Mouse (Mus musculus): ENCODE measurements around the gene Ostf1. TPM values are rescaled to one million over a fixed set of nuclear protein-coding genes. Genes with fewer than 3 reads are reported as not detected.
A peak's percentile ranks its signal among the peaks of the same experiment; 100 is the strongest.

Ostf1 gene
- polyA plus RNA-seq, 1 experiment from 2014 or later = 94.1 TPM

GRCm38 (mm10) chr19:18648558-18648945 lies 16.9 kb upstream of the Ostf1 start:
- WGBS = 66% methylated on average over 6 of the region's 6 CpGs
- no peak overlapping the region for H3K4me3 ChIP-seq (ENCODE audit: low read length)
- ATAC-seq (replicated peaks; ENCODE audit: extremely low read depth, insufficient read depth, low FRiP score) = no peak
- H3K36me3 ChIP-seq (ENCODE audit: control insufficient read depth, insufficient read depth) = no peaks in the 10 kb centered on the region
- H3K27ac ChIP-seq (ENCODE audit: low read length) = no peak overlapping the region; the same call in 1 of the 2 replicates
- no peaks in the 10 kb centered on the region for H3K27me3 ChIP-seq (ENCODE audit: control insufficient read depth, insufficient read depth, low read length)
- H3K9ac ChIP-seq (ENCODE audit: low read length) = no peak overlapping the region
- H3K9me3 ChIP-seq (replicated peaks; ENCODE audit: control insufficient read depth, low read length) = no peaks in the 10 kb centered on the region
- peak overlapping the region; percentile 37 for H3K4me2 ChIP-seq (ENCODE audit: low read depth, low read length)
- H3K4me1 ChIP-seq (ENCODE audit: control insufficient read depth, insufficient read depth, low read length) = peaks cover 9% of the 10 kb centered on the region

GRCm38 (mm10) chr19:18647775-18648557 lies 16.3 kb upstream of the Ostf1 start:
- H3K27ac ChIP-seq (ENCODE audit: low read length) = peak overlapping the region; percentile 12; the same call in 1 of the 2 replicates
- H3K27me3 ChIP-seq (ENCODE audit: control insufficient read depth, insufficient read depth, low read length) = no peaks in the 10 kb centered on the region
- H3K4me3 ChIP-seq (ENCODE audit: low read length) = no peak overlapping the region
- H3K9me3 ChIP-seq (replicated peaks; ENCODE audit: control insufficient read depth, low read length) = no peaks in the 10 kb centered on the region
- no peak overlapping the region for H3K9ac ChIP-seq (ENCODE audit: low read length)
- peak; percentile 65; the same call in 1 of the 2 replicates for ATAC-seq (replicated peaks; ENCODE audit: extremely low read depth, insufficient read depth, low FRiP score)
- H3K4me2 ChIP-seq (ENCODE audit: low read depth, low read length) = peak overlapping the region; percentile 37
- H3K4me1 ChIP-seq (ENCODE audit: control insufficient read depth, insufficient read depth, low read length) = peaks cover 3% of the 10 kb centered on the region
- H3K36me3 ChIP-seq (ENCODE audit: control insufficient read depth, insufficient read depth) = no peaks in the 10 kb centered on the region
- WGBS = 42% methylated on average over 9 of the region's 9 CpGs

GRCm38 (mm10) chr19:18646853-18647420 lies 15.3 kb upstream of the Ostf1 start:
- Histone ChIP-seq H3K4me2 (ENCODE audit: low read depth, low read length) (no peak overlapping the region), H3K27ac (ENCODE audit: low read length) (0 out of 2 replicates have a peak overlapping the region, but pooled peaks have one; percentile 16), H3K9ac (ENCODE audit: low read length) (no peak overlapping the region), H3K4me3 (ENCODE audit: low read length) (no peak overlapping the region), H3K36me3 (ENCODE audit: control insufficient read depth, insufficient read depth) (no peaks in the 10 kb centered on the region; the same call in 1 of the 2 replicates), H3K27me3 (ENCODE audit: control insufficient read depth, insufficient read depth, low read length) (no peaks in the 10 kb centered on the region), H3K9me3 (replicated peaks; ENCODE audit: control insufficient read depth, low read length) (no peaks in the 10 kb centered on the region), H3K4me1 (ENCODE audit: control insufficient read depth, insufficient read depth, low read length) (no peaks in the 10 kb centered on the region)
- ATAC-seq (replicated peaks; ENCODE audit: extremely low read depth, insufficient read depth, low FRiP score) = no peak
- WGBS = 53% methylated on average over 5 of the region's 5 CpGs

GRCm38 (mm10) chr19:18646397-18646796 lies 14.8 kb upstream of the Ostf1 start:
- Histone ChIP-seq H3K4me1 (ENCODE audit: control insufficient read depth, insufficient read depth, low read length) (no peaks in the 10 kb centered on the region), H3K9ac (ENCODE audit: low read length) (no peak overlapping the region), H3K27me3 (ENCODE audit: control insufficient read depth, insufficient read depth, low read length) (no peaks in the 10 kb centered on the region), H3K4me2 (ENCODE audit: low read depth, low read length) (no peak overlapping the region), H3K27ac (ENCODE audit: low read length) (0 out of 2 replicates have a peak overlapping the region, but pooled peaks have one; percentile 16), H3K4me3 (ENCODE audit: low read length) (no peak overlapping the region), H3K36me3 (ENCODE audit: control insufficient read depth, insufficient read depth) (no peaks in the 10 kb centered on the region; the same call in 1 of the 2 replicates), H3K9me3 (replicated peaks; ENCODE audit: control insufficient read depth, low read length) (no peaks in the 10 kb centered on the region)
- 57% methylated on average over 3 of the region's 3 CpGs for WGBS
- no peak for ATAC-seq (replicated peaks; ENCODE audit: extremely low read depth, insufficient read depth, low FRiP score)

GRCm38 (mm10) chr19:18644084-18644483 lies 12.5 kb upstream of the Ostf1 start:
- no peak for ATAC-seq (replicated peaks; ENCODE audit: extremely low read depth, insufficient read depth, low FRiP score)
- 65% methylated on average over 6 of the region's 6 CpGs for WGBS
- no peaks in the 10 kb centered on the region; the same call in 1 of the 2 replicates for H3K36me3 ChIP-seq (ENCODE audit: control insufficient read depth, insufficient read depth)
- H3K27ac ChIP-seq (ENCODE audit: low read length) = no peak overlapping the region
- no peaks in the 10 kb centered on the region for H3K27me3 ChIP-seq (ENCODE audit: control insufficient read depth, insufficient read depth, low read length)
- no peaks in the 10 kb centered on the region for H3K4me1 ChIP-seq (ENCODE audit: control insufficient read depth, insufficient read depth, low read length)
- H3K9ac ChIP-seq (ENCODE audit: low read length) = no peak overlapping the region
- H3K9me3 ChIP-seq (replicated peaks; ENCODE audit: control insufficient read depth, low read length) = no peaks in the 10 kb centered on the region
- no peak overlapping the region for H3K4me3 ChIP-seq (ENCODE audit: low read length)
- H3K4me2 ChIP-seq (ENCODE audit: low read depth, low read length) = no peak overlapping the region

- H3K27me3 ChIP-seq (ENCODE audit: control insufficient read depth, insufficient read depth, low read length) = no peaks in the 10 kb centered on the region
- no peak for ATAC-seq (replicated peaks; ENCODE audit: extremely low read depth, insufficient read depth, low FRiP score)
Measured at GRCm38 (mm10) chr19:18643411-18643810, 11.8 kb upstream of the Ostf1 start.

GRCm38 (mm10) chr19:18641001-18641400 lies 9.4 kb upstream of the Ostf1 start:
- H3K9ac ChIP-seq (ENCODE audit: low read length) = no peak overlapping the region
- no peak overlapping the region for H3K27ac ChIP-seq (ENCODE audit: low read length)
- no peak overlapping the region for H3K4me3 ChIP-seq (ENCODE audit: low read length)
- 0 out of 2 replicates have a peak, but pooled peaks have one; percentile 52 for ATAC-seq (replicated peaks; ENCODE audit: extremely low read depth, insufficient read depth, low FRiP score)
- no peaks in the 10 kb centered on the region; the same call in 1 of the 2 replicates for H3K36me3 ChIP-seq (ENCODE audit: control insufficient read depth, insufficient read depth)
- H3K27me3 ChIP-seq (ENCODE audit: control insufficient read depth, insufficient read depth, low read length) = no peaks in the 10 kb centered on the region
- 60% methylated on average over 4 of the region's 4 CpGs for WGBS
- no peaks in the 10 kb centered on the region for H3K9me3 ChIP-seq (replicated peaks; ENCODE audit: control insufficient read depth, low read length)
- no peak overlapping the region for H3K4me2 ChIP-seq (ENCODE audit: low read depth, low read length)
- H3K4me1 ChIP-seq (ENCODE audit: control insufficient read depth, insufficient read depth, low read length) = no peaks in the 10 kb centered on the region

More at GRCm38 (mm10) chr19:18643411-18643810, 11.8 kb upstream of the Ostf1 start:
- H3K4me2 ChIP-seq (ENCODE audit: low read depth, low read length) = no peak overlapping the region
- no peaks in the 10 kb centered on the region for H3K9me3 ChIP-seq (replicated peaks; ENCODE audit: control insufficient read depth, low read length)
- H3K4me1 ChIP-seq (ENCODE audit: control insufficient read depth, insufficient read depth, low read length) = no peaks in the 10 kb centered on the region
- 65% methylated on average over 4 of the region's 4 CpGs for WGBS
- H3K9ac ChIP-seq (ENCODE audit: low read length) = no peak overlapping the region
- H3K27ac ChIP-seq (ENCODE audit: low read length) = no peak overlapping the region
- no peak overlapping the region for H3K4me3 ChIP-seq (ENCODE audit: low read length)
- no peaks in the 10 kb centered on the region; the same call in 1 of the 2 replicates for H3K36me3 ChIP-seq (ENCODE audit: control insufficient read depth, insufficient read depth)

- no peaks in the 10 kb centered on the region; the same call in 1 of the 2 replicates for H3K36me3 ChIP-seq (ENCODE audit: control insufficient read depth, insufficient read depth)
- WGBS = 33% methylated on average over 2 of the region's 2 CpGs
- ATAC-seq (replicated peaks; ENCODE audit: extremely low read depth, insufficient read depth, low FRiP score) = no peak
- H3K27me3 ChIP-seq (ENCODE audit: control insufficient read depth, insufficient read depth, low read length) = no peaks in the 10 kb centered on the region
- H3K4me3 ChIP-seq (ENCODE audit: low read length) = no peak overlapping the region
- no peaks in the 10 kb centered on the region for H3K9me3 ChIP-seq (replicated peaks; ENCODE audit: control insufficient read depth, low read length)
- no peaks in the 10 kb centered on the region for H3K4me1 ChIP-seq (ENCODE audit: control insufficient read depth, insufficient read depth, low read length)
- H3K27ac ChIP-seq (ENCODE audit: low read length) = no peak overlapping the region
- H3K4me2 ChIP-seq (ENCODE audit: low read depth, low read length) = no peak overlapping the region
- no peak overlapping the region for H3K9ac ChIP-seq (ENCODE audit: low read length)
Measured at GRCm38 (mm10) chr19:18639552-18639951, 7.9 kb upstream of the Ostf1 start.

- Histone ChIP-seq H3K9ac (ENCODE audit: low read length) (no peak overlapping the region), H3K27ac (ENCODE audit: low read length) (no peak overlapping the region), H3K4me2 (ENCODE audit: low read depth, low read length) (no peak overlapping the region), H3K27me3 (ENCODE audit: control insufficient read depth, insufficient read depth, low read length) (no peaks in the 10 kb centered on the region), H3K36me3 (ENCODE audit: control insufficient read depth, insufficient read depth) (no peaks in the 10 kb centered on the region; the same call in 1 of the 2 replicates), H3K9me3 (replicated peaks; ENCODE audit: control insufficient read depth, low read length) (no peaks in the 10 kb centered on the region), H3K4me3 (ENCODE audit: low read length) (no peak overlapping the region), H3K4me1 (ENCODE audit: control insufficient read depth, insufficient read depth, low read length) (no peaks in the 10 kb centered on the region)
- 66% methylated on average over 5 of the region's 5 CpGs for WGBS
- 0 out of 2 replicates have a peak, but pooled peaks have one; percentile 3 for ATAC-seq (replicated peaks; ENCODE audit: extremely low read depth, insufficient read depth, low FRiP score)
Measured at GRCm38 (mm10) chr19:18638949-18639348, 7.3 kb upstream of the Ostf1 start.

Measured in heart, embryonic 16.5 days (tissue).